Mouse (Mus musculus) stomach, postnatal 0 days (tissue): ENCODE data around the gene Rragd. TPM values are rescaled to one million over a fixed set of nuclear protein-coding genes. Genes with fewer than 3 reads are reported as not detected.

Source experiments
- ATAC-seq: fragments of 200-750 bp; cut with Nextera tagmentation; 2 replicates; pipeline ENCODE4 v1.8.0; 2017; ENCODE audit not compliant: low FRiP score, low TSS enrichment
- DNase-seq: peaks from one replicate; pipeline ENCODE4 v3.0.0-alpha.2; 2016; ENCODE audit warnings: low spot score
- H3K27ac ChIP-seq: fragments of 300-500 bp; sonication (generic); replicated peaks from 2 replicates; pipeline ENCODE4 v1.5.1; 2014; ENCODE audit warnings: mild to moderate bottlenecking, control low read depth
- H3K27me3 ChIP-seq: fragments of 300-500 bp; sonication (generic); 2 replicates; pipeline ENCODE4 v1.6.1; 2014; ENCODE audit warnings: low read length; ENCODE audit not compliant: control insufficient read depth, insufficient read depth
- H3K36me3 ChIP-seq: fragments of 300-500 bp; sonication (generic); 2 replicates; pipeline ENCODE4 v1.6.1; 2014; ENCODE audit warnings: low read length, mixed read lengths; ENCODE audit not compliant: control insufficient read depth, insufficient read depth
- H3K4me1 ChIP-seq: fragments of 300-500 bp; sonication (generic); replicated peaks from 2 replicates; pipeline ENCODE4 v1.6.1; 2014; ENCODE audit warnings: antibody characterized with exemption; ENCODE audit not compliant: control insufficient read depth, insufficient read depth
- H3K4me2 ChIP-seq: fragments of 300-500 bp; sonication (generic); replicated peaks from 2 replicates; pipeline ENCODE4 v1.6.1; 2014; ENCODE audit warnings: low read depth, mild to moderate bottlenecking, control low read depth, moderate library complexity
- H3K4me3 ChIP-seq: fragments of 300-500 bp; sonication (generic); 2 replicates; pipeline ENCODE4 v1.5.1; 2014; ENCODE audit warnings: low read depth, low read length, control low read depth
- H3K9ac ChIP-seq: fragments of 300-500 bp; sonication (generic); 2 replicates; pipeline ENCODE4 v1.6.1; 2014; ENCODE audit warnings: mild to moderate bottlenecking, low read length, control low read depth, mixed read lengths
- H3K9me3 ChIP-seq: fragments of 300-500 bp; sonication (generic); 2 replicates; pipeline ENCODE4 v1.6.1; 2016; ENCODE audit warnings: low read length; ENCODE audit not compliant: control insufficient read depth
- CTCF ChIP-seq: IDR thresholded peaks from 2 replicates; pipeline ENCODE4 v1.5.1; 2016; ENCODE audit warnings: antibody characterized with exemption, low read depth, mild to moderate bottlenecking, moderate library complexity
- EP300 ChIP-seq: optimal IDR thresholded peaks from 2 replicates; pipeline ENCODE3; 2016; ENCODE audit warnings: antibody characterized with exemption
- WGBS: fragments of 180-500 bp; shearing (Covaris S2); extraction: QIAGEN DNeasy Blood & Tissue Kit; methylation state at CpG from one replicate; pipeline ENCODE4 v1.1.7; 2014; 5-methylcytosine and 5-hydroxymethylcytosine counted together
- polyA plus RNA-seq: library from polyadenylated mRNA; unstranded; fragments of >200 nt; fragmentation: Nextera tagmentation; extraction: Ambion mirVana; gene quantifications from 2 replicates; pipeline ENCODE4 v1.2.1, GENCODE M21; 2015

The Rragd gene
- polyA plus RNA-seq, 1 experiment from 2014 or later: 1.7 TPM

DNA sequence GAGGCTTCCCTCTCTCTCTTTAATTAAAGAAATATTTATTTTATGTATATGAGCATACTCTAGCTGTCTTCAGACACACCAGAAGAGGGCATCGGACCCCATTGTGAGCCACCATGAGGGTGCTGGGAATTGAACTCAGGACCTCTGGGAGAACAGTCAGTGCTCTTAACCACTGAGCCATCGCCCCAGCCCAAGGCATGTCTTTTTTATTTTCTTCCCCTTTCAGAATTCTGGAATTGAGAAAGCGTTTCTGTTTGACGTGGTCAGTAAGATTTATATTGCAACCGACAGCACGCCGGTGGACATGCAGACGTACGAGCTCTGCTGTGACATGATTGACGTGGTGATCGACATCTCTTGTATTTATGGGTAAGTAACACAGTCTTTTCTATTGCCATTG lies 24.0 kb downstream of the Rragd start:
- Histone ChIP-seq H3K9ac (no peak overlapping the region), H3K9me3 (no peaks in the 10 kb centered on the region), H3K27me3 (no peaks in the 10 kb centered on the region), H3K36me3 (no peaks in the 10 kb centered on the region), H3K27ac (no peak overlapping the region), H3K4me1 (no peaks in the 10 kb centered on the region), H3K4me3 (no peak overlapping the region), H3K4me2 (no peak overlapping the region)
- 89% methylated on average over 11 of the region's 11 CpGs for WGBS
- no peak for ATAC-seq
- no peak for DNase-seq
- TF ChIP-seq EP300 (no peak), CTCF (no peak)

DNA sequence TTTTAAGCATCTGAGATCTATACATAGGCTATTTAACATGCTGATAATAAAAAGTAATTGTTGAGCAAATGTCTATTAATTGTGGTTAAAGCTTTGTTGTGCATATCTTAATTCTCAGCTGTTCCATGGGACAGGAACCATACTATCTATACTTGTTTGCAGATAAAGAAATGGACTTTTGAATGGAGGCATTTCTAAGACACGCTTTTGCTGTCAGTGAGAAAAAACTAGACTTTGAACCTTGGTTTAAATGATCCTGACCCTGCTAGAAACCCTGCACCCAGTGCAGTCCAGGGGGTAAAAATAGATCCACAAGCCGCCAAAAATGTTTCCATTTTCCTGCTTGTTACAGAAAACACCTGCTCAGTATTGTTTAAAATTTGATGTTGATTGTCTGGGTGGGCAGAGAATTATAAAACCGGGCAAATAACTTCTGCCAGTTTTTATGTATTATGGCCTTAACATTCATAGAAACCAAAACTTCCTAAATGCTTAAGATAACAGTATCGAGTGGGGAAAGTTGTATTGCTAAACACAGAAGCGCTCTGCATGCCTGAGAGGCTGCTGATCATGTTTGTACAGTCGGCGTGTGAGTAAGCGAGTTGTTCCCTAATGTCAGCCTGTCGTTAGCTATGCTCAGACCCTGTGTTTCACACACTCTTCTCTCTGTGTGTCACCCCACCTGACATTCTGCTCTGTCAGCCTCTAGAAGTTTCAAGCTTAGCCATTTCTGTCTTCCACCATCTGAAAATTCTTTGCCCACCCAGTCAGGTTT lies 24.8 kb downstream of the Rragd start:
- Histone ChIP-seq H3K9ac (no peak overlapping the region), H3K4me2 (no peak overlapping the region), H3K27me3 (no peaks in the 10 kb centered on the region), H3K9me3 (no peaks in the 10 kb centered on the region), H3K36me3 (no peaks in the 10 kb centered on the region), H3K4me3 (no peak overlapping the region), H3K4me1 (no peaks in the 10 kb centered on the region), H3K27ac (no peak overlapping the region)
- TF ChIP-seq CTCF (no peak), EP300 (no peak)
- DNase-seq (no peak), ATAC-seq (no peak)
- 49% methylated on average over 9 of the region's 9 CpGs for WGBS

- H3K4me1 ChIP-seq: no peaks in the 10 kb centered on the region
- 95% methylated on average over 1 of the region's 1 CpGs for WGBS
- no peaks in the 10 kb centered on the region for H3K9me3 ChIP-seq
- DNase-seq (no peak), ATAC-seq (no peak)
- no peak overlapping the region for H3K4me2 ChIP-seq
- TF ChIP-seq EP300: no peak
- TF ChIP-seq CTCF: no peak
- no peak overlapping the region for H3K9ac ChIP-seq
- no peaks in the 10 kb centered on the region for H3K27me3 ChIP-seq
- no peak overlapping the region for H3K4me3 ChIP-seq
- H3K36me3 ChIP-seq: no peaks in the 10 kb centered on the region
- no peak overlapping the region for H3K27ac ChIP-seq
These were observed 27.2 kb downstream of the Rragd start for GRCm38 (mm10) chr4:33010078-33010477.

DNA sequence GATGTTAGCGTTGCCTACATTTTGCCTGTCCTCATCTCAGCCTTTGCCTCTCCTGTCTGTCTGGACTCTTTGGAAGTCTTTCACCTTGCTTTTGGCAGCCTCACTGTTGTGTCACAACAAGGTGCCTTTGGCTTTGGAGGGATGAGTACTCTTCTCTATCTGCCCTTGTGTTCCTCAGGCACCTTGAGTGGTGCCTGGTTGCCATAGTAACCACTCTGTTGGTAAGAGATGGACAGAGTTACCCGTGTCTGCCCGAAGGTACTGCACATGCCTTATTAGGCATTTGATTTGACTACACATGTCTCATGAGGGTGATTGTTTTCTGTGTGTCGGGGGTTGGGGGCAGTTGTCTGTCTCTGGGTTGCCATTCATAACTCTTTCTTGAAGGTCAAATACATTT lies 29.6 kb downstream of the Rragd start:
- no peak for DNase-seq
- Histone ChIP-seq H3K4me2 (no peak overlapping the region), H3K9me3 (no peaks in the 10 kb centered on the region), H3K4me1 (no peaks in the 10 kb centered on the region), H3K36me3 (no peaks in the 10 kb centered on the region), H3K27ac (no peak overlapping the region), H3K4me3 (no peak overlapping the region), H3K9ac (no peak overlapping the region), H3K27me3 (no peaks in the 10 kb centered on the region)
- ATAC-seq: no peak
- WGBS: 86% methylated on average over 4 of the region's 4 CpGs
- no peak for TF ChIP-seq EP300
- TF ChIP-seq CTCF: no peak

GRCm38 (mm10) chr4:33018361-33018999 lies 35.6 kb downstream of the Rragd start:
- H3K9me3 ChIP-seq: no peaks in the 10 kb centered on the region
- DNase-seq: peak; percentile 85
- TF ChIP-seq CTCF: peak; percentile 99
- no peak for TF ChIP-seq EP300
- no peaks in the 10 kb centered on the region for H3K36me3 ChIP-seq
- no peak overlapping the region for H3K9ac ChIP-seq
- H3K4me3 ChIP-seq: no peak overlapping the region
- H3K27ac ChIP-seq: no peak overlapping the region
- no peak overlapping the region for H3K4me2 ChIP-seq
- 47% methylated on average over 9 of the region's 9 CpGs for WGBS
- no peaks in the 10 kb centered on the region for H3K4me1 ChIP-seq
- no peaks in the 10 kb centered on the region for H3K27me3 ChIP-seq
- peak; percentile 76; the same call in 1 of the 2 replicates for ATAC-seq

DNA sequence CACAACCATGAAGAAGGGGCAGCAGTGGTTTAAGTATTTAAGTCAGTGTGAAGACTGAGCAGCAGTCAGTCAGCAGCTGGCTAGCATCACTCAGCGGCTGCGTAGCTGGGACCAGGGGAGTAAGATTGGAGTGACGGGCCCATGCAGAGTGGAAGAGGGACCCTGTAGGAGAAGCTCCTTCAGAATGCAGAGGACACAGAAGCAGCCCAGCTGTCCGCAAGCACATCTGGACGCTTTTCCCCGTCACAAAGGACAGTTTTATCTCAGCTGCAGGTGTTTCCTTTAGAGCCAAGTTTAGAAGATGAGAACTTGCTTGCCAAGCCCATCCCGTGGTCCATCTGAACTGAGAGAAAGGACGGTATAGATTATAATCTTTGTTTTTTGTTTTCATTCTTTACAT lies 41.6 kb downstream of the Rragd start:
- Histone ChIP-seq H3K4me1 (no peaks in the 10 kb centered on the region), H3K36me3 (no peaks in the 10 kb centered on the region), H3K9ac (no peak overlapping the region), H3K27me3 (no peaks in the 10 kb centered on the region), H3K9me3 (no peaks in the 10 kb centered on the region), H3K27ac (no peak overlapping the region), H3K4me3 (no peak overlapping the region), H3K4me2 (no peak overlapping the region)
- DNase-seq (no peak), ATAC-seq (no peak)
- 70% methylated on average over 8 of the region's 8 CpGs for WGBS
- no peak for TF ChIP-seq EP300
- no peak for TF ChIP-seq CTCF
